Mouse (Mus musculus) megakaryocyte-erythroid progenitor cell, adult 5-6 weeks (primary cell): ENCODE results near the gene Pard6b. TPM values are rescaled to one million over a fixed set of nuclear protein-coding genes. Genes with fewer than 3 reads are reported as not detected.
A peak's percentile ranks its signal among the peaks of the same experiment; 100 is the strongest.

Source experiments
- ATAC-seq: replicated peaks from 2 replicates; pipeline ENCODE4 v1.8.0; 2016; ENCODE audit warnings: mild to moderate bottlenecking, inconsistent platforms; ENCODE audit not compliant: severe bottlenecking, poor library complexity, low FRiP score, low TSS enrichment
- total RNA-seq, 2 experiments: library from RNA; stranded (forward) in 1 of 2; stranded (reverse) in 1 of 2; fragments of 200-1000, 215-1000 nt in 1 of 2; fragments of >200 nt in 1 of 2; fragmentation: Nextera tagmentation in 1 of 2; gene quantifications; 2 replicates each; pipeline ENCODE4 v1.2.3; 2014 to 2017

Gene Pard6b
- total RNA-seq, 2 experiments from 2014 or later: 0.48 to 3.8 TPM

GRCm38 (mm10) chr2:168119123-168119522 lies 38.3 kb downstream of the Pard6b start:
- no peak for ATAC-seq

DNA sequence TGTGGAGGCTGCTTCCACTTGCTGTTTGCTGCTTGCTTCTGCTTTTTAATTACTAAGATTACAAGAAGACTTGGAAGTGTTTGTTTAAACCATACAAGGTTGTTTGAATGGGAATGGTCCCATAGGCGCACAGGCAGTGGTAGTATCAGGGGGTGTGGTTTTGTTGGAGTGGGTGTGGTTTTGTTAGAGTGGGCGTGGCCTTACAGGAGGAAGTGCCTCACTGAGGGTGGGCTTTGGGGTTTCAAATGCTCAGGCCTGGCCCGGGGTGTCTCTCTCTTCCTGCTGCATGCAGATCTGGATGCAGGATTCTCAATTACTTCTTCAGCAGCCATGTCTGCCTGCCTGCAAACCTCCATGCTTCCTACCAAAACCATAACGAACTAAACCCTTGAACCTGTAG lies 40.1 kb downstream of the Pard6b start:
- no peak for ATAC-seq

- ATAC-seq: no peak
Measured at GRCm38 (mm10) chr2:168123652-168124051, 42.8 kb downstream of the Pard6b start.

DNA sequence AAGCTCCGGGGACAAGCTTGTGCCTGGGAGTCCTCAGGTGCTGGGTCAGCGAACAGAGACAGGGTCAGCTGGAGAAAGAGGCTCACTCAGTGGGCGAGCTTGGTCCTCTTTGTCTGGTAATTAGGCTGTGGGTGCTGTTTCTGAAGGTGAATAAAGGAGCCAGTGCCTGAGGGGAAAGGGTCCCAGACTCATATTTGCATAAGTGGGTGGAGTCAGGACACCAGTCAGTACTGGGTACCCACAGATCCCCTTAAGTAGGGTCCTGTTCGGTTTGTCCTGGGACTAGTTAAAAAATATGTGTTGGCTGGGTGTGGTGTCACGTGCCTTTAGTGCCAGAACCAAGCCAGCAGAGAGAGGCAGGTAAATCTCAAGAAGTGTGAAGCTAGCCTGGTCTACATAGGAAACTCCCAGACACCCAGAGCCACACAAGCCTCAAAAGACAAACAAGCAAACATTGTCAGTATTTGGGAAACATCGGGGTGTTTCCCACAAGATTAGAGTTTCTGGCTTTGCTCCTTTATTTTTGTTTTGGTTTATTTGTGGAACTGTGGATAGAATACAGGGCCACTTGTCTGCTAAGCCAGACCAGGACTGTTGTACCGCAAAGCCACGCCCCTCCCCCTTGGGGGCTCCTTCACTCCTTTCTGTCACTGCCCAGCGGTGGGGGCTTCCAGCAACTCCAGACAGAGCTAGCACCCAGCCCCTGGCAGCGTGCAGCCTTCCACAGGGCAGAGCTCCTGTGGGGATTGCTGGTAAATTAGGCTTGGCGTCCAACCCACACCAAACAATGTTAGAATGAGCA lies 44.7 kb downstream of the Pard6b start:
- ATAC-seq: no peak

GRCm38 (mm10) chr2:168127767-168128166 lies 47.0 kb downstream of the Pard6b start:
- ATAC-seq: no peak

- ATAC-seq: peak; percentile 94
Measured at GRCm38 (mm10) chr2:168128211-168128859, 47.5 kb downstream of the Pard6b start.

DNA sequence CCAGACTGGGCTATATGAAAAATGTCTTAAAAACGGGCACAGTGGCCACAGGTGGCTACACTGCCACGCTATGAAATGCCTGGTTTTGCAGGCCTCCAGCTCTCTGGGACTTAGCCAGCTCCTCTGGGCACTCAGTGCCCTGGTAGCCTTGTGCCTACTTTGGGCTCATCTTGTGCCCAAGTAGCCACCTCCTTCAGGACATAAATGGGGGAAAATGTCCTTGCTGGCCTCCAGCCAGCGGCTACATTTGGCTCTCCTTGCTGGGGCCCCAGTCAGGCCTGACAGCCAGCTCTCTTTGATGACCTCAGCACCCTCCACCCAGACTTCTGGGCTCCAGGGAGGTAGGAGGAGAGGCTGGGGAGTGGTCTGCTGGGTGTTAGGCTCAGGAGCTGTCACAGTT lies 49.2 kb downstream of the Pard6b start:
- no peak for ATAC-seq

- ATAC-seq: no peak
Measured at GRCm38 (mm10) chr2:168137161-168137560, 56.4 kb downstream of the Pard6b start.

DNA sequence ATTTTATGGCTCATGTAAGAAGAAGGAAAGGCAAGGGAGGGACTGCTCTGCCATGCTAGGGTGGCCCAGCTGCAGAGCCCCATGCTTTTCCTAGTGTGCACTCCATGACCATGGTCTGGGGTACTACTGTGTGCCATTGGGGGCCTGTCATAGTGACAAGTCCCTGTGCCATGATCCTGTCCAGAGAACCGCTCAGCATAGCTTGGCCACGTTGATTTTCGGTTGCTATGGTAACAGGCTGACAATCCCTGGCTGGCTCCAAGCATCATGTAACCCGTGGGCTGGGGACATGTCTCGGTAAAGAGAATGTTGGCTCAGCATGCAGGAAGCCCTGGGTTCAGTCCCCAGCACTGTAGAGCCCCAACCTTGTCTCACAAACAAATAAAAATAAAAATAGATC lies 63.0 kb downstream of the Pard6b start:
- ATAC-seq: no peak

GRCm38 (mm10) chr2:168145437-168145836 lies 64.6 kb downstream of the Pard6b start:
- ATAC-seq: no peak

DNA sequence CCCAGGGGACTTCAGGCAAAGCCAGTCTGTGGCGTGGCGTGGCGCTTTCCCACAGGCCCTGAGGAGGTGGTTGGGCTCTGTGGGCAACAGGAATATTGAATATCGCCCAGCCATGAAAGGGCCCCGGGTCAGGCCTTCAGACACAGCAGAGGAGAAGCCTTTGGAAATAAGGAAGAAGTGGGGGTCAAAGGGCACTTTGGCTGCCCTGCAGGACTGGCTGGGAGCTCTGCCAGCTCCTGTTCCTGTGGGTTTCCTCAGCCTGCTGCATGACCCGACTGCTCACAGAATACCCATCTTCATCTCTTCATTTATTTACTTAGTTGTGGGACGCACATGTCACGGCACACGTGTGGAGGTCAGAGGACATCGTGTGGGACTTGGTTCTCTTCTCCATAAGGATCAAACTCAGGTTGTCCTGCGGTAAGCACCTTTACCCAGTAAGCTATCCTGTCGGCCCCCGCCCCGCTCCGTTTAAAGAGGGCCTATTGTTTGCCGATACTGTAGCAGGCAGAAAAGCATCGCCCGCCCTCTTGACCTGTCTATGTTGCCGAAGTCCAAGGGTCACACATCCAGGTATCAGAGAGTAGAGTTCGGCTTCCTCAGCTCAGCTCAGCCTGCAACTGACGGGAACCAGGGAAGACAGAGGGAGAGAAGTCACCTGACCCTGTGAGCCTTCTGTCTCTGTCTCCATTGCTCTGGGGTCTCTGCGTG lies 67.1 kb downstream of the Pard6b start:
- no peak for ATAC-seq

DNA sequence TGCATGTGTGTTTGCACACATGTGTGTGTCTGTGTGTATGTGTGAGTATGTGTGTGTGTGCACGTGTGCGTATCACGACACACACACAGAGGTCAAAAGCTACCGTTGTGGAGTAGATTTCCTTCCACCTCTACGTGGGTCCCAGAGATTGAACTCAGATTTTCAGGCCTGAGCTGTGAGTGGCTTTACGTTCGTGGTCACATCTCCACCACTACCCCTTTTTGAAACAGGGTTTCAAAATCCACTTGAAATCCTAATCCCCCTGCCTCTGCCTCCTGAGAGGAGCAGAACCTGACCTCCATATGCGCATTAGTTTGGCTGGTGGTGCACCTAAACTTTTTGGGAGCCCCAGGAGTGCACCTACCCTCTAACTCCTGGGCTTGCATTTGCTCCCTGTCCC lies 68.4 kb downstream of the Pard6b start:
- no peak for ATAC-seq

Other genes starting within 250 kb of the Pard6b start
- gene Ptpn1, start 148.9 kb upstream of the Pard6b start, total RNA-seq (2014; fragmentation: Nextera tagmentation): 24.3 and 29.1 TPM in 2 replicates
- gene Ptpn1, start 148.9 kb upstream of the Pard6b start, total RNA-seq (2017): 31.9 and 56.4 TPM in 2 replicates
- not detected in 2 replicates for gene Ripor3, start 70.4 kb upstream of the Pard6b start, total RNA-seq (2014; fragmentation: Nextera tagmentation)
- gene Ripor3, start 70.4 kb upstream of the Pard6b start, total RNA-seq (2017): 0.42 TPM in 1 of 2 replicates, not detected in the other
- gene Adnp, start 126.1 kb downstream of the Pard6b start, total RNA-seq (2014; fragmentation: Nextera tagmentation): 48.1 and 55.1 TPM in 2 replicates
- 1.1 TPM in 1 of 2 replicates, not detected in the other for gene Adnp, start 126.1 kb downstream of the Pard6b start, total RNA-seq (2017)
- 38.5 and 43.2 TPM in 2 replicates for gene Gm20716, start 149.4 kb downstream of the Pard6b start, total RNA-seq (2014; fragmentation: Nextera tagmentation)
- gene Gm20716, start 149.4 kb downstream of the Pard6b start, total RNA-seq (2017): 35.4 and 55.3 TPM in 2 replicates
- 69.5 and 95.9 TPM in 2 replicates for gene Dpm1, start 149.6 kb downstream of the Pard6b start, total RNA-seq (2014; fragmentation: Nextera tagmentation)
- 30.5 and 40.1 TPM in 2 replicates for gene Dpm1, start 149.6 kb downstream of the Pard6b start, total RNA-seq (2017)
- 4.2 and 5.6 TPM in 2 replicates for gene Mocs3, start 149.6 kb downstream of the Pard6b start, total RNA-seq (2014; fragmentation: Nextera tagmentation)
- 1.9 and 3.8 TPM in 2 replicates for gene Mocs3, start 149.6 kb downstream of the Pard6b start, total RNA-seq (2017)
- gene Kcng1, start 200.7 kb downstream of the Pard6b start, total RNA-seq (2014; fragmentation: Nextera tagmentation): not detected in 2 replicates
- gene Kcng1, start 200.7 kb downstream of the Pard6b start, total RNA-seq (2017): 0.05 TPM in 1 of 2 replicates, not detected in the other